Mouse (Mus musculus) midbrain, embryonic 16.5 days (tissue): Measurements from ENCODE around the gene Zfp580. TPM values are rescaled to one million over a fixed set of nuclear protein-coding genes. Genes with fewer than 3 reads are reported as not detected.

Experiments used
- ATAC-seq: fragments of 200-750 bp; cut with Nextera tagmentation; 2 replicates; pipeline ENCODE4 v1.8.0; 2017; ENCODE audit warnings: moderate TSS enrichment
- H3K27ac ChIP-seq: fragments of 300-500 bp; sonication (generic); 2 replicates; pipeline ENCODE4 v1.5.1; 2014; ENCODE audit warnings: mild to moderate bottlenecking, low read length, mixed read lengths
- H3K27me3 ChIP-seq: fragments of 300-500 bp; sonication (generic); 2 replicates; pipeline ENCODE4 v1.6.1; 2014; ENCODE audit warnings: low read depth, low read length, mixed read lengths; ENCODE audit not compliant: control insufficient read depth, insufficient read depth
- H3K36me3 ChIP-seq: fragments of 300-500 bp; sonication (generic); 2 replicates; pipeline ENCODE4 v1.6.1; 2014; ENCODE audit warnings: mild to moderate bottlenecking, low read length, moderate library complexity, mixed read lengths; ENCODE audit not compliant: control insufficient read depth, insufficient read depth
- H3K4me1 ChIP-seq: fragments of 300-500 bp; sonication (generic); 2 replicates; pipeline ENCODE4 v1.6.1; 2014; ENCODE audit warnings: mild to moderate bottlenecking, low read length, mixed read lengths; ENCODE audit not compliant: control insufficient read depth, insufficient read depth
- H3K4me2 ChIP-seq: fragments of 300-500 bp; sonication (generic); 2 replicates; pipeline ENCODE4 v1.6.1; 2014; ENCODE audit warnings: mild to moderate bottlenecking, low read length, mixed read lengths
- H3K4me3 ChIP-seq: fragments of 300-500 bp; sonication (generic); 2 replicates; pipeline ENCODE4 v1.5.1; 2014; ENCODE audit warnings: low read depth, mild to moderate bottlenecking, low read length, moderate library complexity, mixed read lengths
- H3K9ac ChIP-seq: fragments of 300-500 bp; sonication (generic); 2 replicates; pipeline ENCODE4 v1.6.1; 2014; ENCODE audit warnings: low read depth, low read length, mixed read lengths
- H3K9me3 ChIP-seq: fragments of 300-500 bp; sonication (generic); replicated peaks from 2 replicates; pipeline ENCODE4 v1.6.1; 2014; ENCODE audit warnings: mild to moderate bottlenecking, low read length, mixed read lengths; ENCODE audit not compliant: control insufficient read depth, poor library complexity, severe bottlenecking
- WGBS: fragments of 180-500 bp; shearing (Covaris S2); extraction: QIAGEN DNeasy Blood & Tissue Kit; methylation state at CpG from one replicate; pipeline ENCODE4 v1.1.7; 2014; 5-methylcytosine and 5-hydroxymethylcytosine counted together
- polyA plus RNA-seq: library from polyadenylated mRNA; unstranded; fragments of >200 nt; fragmentation: Nextera tagmentation; extraction: Ambion mirVana; gene quantifications from 2 replicates; pipeline ENCODE4 v1.2.1, GENCODE M21; 2015

Gene Zfp580
- polyA plus RNA-seq, 1 experiment from 2014 or later, result 117 TPM

- Histone ChIP-seq H3K4me3 (no peak overlapping the region), H3K27me3 (no peaks in the 10 kb centered on the region), H3K9me3 (no peaks in the 10 kb centered on the region), H3K9ac (no peak overlapping the region), H3K4me1 (peaks cover 24% of the 10 kb centered on the region), H3K4me2 (no peak overlapping the region), H3K27ac (no peak overlapping the region), H3K36me3 (no peaks in the 10 kb centered on the region)
- WGBS, result 94% methylated on average over 1 of the region's 1 CpGs
- no peak for ATAC-seq
Observed at GRCm38 (mm10) chr7:5085512-5085911, 34.2 kb downstream of the Zfp580 start.

GRCm38 (mm10) chr7:5086921-5087440 is 35.6 kb downstream of the Zfp580 start:
- Histone ChIP-seq H3K9ac (no peak overlapping the region), H3K36me3 (no peaks in the 10 kb centered on the region), H3K4me1 (peaks cover 13% of the 10 kb centered on the region), H3K27ac (no peak overlapping the region), H3K27me3 (no peaks in the 10 kb centered on the region), H3K4me2 (no peak overlapping the region), H3K9me3 (no peaks in the 10 kb centered on the region), H3K4me3 (no peak overlapping the region)
- WGBS, result 76% methylated on average over 5 of the region's 5 CpGs
- ATAC-seq, result no peak

GRCm38 (mm10) chr7:5087886-5088285 is 36.5 kb downstream of the Zfp580 start:
- Histone ChIP-seq H3K27me3 (no peaks in the 10 kb centered on the region), H3K4me2 (no peak overlapping the region), H3K9ac (no peak overlapping the region), H3K36me3 (peaks cover 2% of the 10 kb centered on the region; the same call in 1 of the 2 replicates), H3K4me1 (peaks cover 6% of the 10 kb centered on the region; the same call in 1 of the 2 replicates), H3K4me3 (no peak overlapping the region), H3K9me3 (no peaks in the 10 kb centered on the region), H3K27ac (no peak overlapping the region)
- WGBS, result 94% methylated on average over 4 of the region's 4 CpGs
- ATAC-seq, result no peak

- H3K27me3 ChIP-seq, result no peaks in the 10 kb centered on the region
Observed at GRCm38 (mm10) chr7:5089853-5090252, 38.5 kb downstream of the Zfp580 start.

GRCm38 (mm10) chr7:5091008-5091728 is 39.8 kb downstream of the Zfp580 start:
- H3K4me2 ChIP-seq, result no peak overlapping the region
- WGBS, result 95% methylated on average over 15 of the region's 15 CpGs
- ATAC-seq, result no peak
- H3K36me3 ChIP-seq, result peaks cover 14% of the 10 kb centered on the region
- no peaks in the 10 kb centered on the region for H3K4me1 ChIP-seq
- H3K27me3 ChIP-seq, result no peaks in the 10 kb centered on the region
- H3K9ac ChIP-seq, result no peak overlapping the region
- H3K4me3 ChIP-seq, result no peak overlapping the region
- no peak overlapping the region for H3K27ac ChIP-seq
- no peaks in the 10 kb centered on the region for H3K9me3 ChIP-seq

More at GRCm38 (mm10) chr7:5089853-5090252, 38.5 kb downstream of the Zfp580 start:
- H3K9ac ChIP-seq, result no peak overlapping the region
- no peaks in the 10 kb centered on the region for H3K9me3 ChIP-seq
- no peak for ATAC-seq
- H3K36me3 ChIP-seq, result peaks cover 3% of the 10 kb centered on the region
- H3K4me3 ChIP-seq, result no peak overlapping the region
- H3K4me1 ChIP-seq, result no peaks in the 10 kb centered on the region
- no peak overlapping the region for H3K4me2 ChIP-seq
- 97% methylated on average over 15 of the region's 15 CpGs for WGBS
- no peak overlapping the region for H3K27ac ChIP-seq

- H3K27ac ChIP-seq, result no peak overlapping the region
- no peak overlapping the region for H3K9ac ChIP-seq
- H3K4me2 ChIP-seq, result no peak overlapping the region
- no peak overlapping the region for H3K4me3 ChIP-seq
- no peaks in the 10 kb centered on the region for H3K9me3 ChIP-seq
- peaks cover 18% of the 10 kb centered on the region for H3K36me3 ChIP-seq
- no peaks in the 10 kb centered on the region for H3K4me1 ChIP-seq
- H3K27me3 ChIP-seq, result no peaks in the 10 kb centered on the region
- no peak for ATAC-seq
- 89% methylated on average over 6 of the region's 6 CpGs for WGBS
Observed at GRCm38 (mm10) chr7:5092381-5092780, 41.0 kb downstream of the Zfp580 start.

GRCm38 (mm10) chr7:5092831-5093510 is 41.6 kb downstream of the Zfp580 start:
- no peaks in the 10 kb centered on the region for H3K27me3 ChIP-seq
- no peak for ATAC-seq
- H3K9ac ChIP-seq, result no peak overlapping the region
- H3K4me2 ChIP-seq, result no peak overlapping the region
- no peak overlapping the region for H3K4me3 ChIP-seq
- no peaks in the 10 kb centered on the region for H3K4me1 ChIP-seq
- H3K27ac ChIP-seq, result no peak overlapping the region
- peaks cover 24% of the 10 kb centered on the region for H3K36me3 ChIP-seq
- 91% methylated on average over 21 of the region's 21 CpGs for WGBS
- no peaks in the 10 kb centered on the region for H3K9me3 ChIP-seq

- Histone ChIP-seq H3K4me3 (no peak overlapping the region), H3K9me3 (no peaks in the 10 kb centered on the region), H3K9ac (no peak overlapping the region), H3K36me3 (peaks cover 34% of the 10 kb centered on the region), H3K27me3 (no peaks in the 10 kb centered on the region), H3K4me1 (no peaks in the 10 kb centered on the region), H3K27ac (no peak overlapping the region), H3K4me2 (no peak overlapping the region)
- WGBS, result 93% methylated on average over 5 of the region's 5 CpGs
- ATAC-seq, result no peak
Observed at GRCm38 (mm10) chr7:5098769-5099168, 47.4 kb downstream of the Zfp580 start.

DNA sequence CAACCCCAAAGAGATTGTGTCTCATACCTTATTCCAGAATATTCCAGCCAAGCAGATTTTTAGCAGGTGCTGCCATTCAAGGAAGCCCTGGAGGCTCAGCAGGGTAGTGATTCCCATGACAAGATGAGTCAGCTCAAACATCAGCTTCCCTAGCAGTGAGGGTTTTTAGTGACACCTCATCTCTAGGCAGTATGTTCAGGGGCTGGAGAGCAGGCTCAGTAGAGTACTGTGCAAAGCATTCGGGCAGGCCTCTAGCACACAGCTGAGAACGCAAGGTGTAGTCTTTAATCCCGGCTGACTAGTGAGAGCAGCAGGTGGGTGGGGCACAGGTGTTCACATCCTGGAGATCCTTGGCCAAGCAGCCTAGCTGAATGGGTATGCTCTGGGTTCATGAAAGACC is 48.5 kb downstream of the Zfp580 start:
- no peak overlapping the region for H3K27ac ChIP-seq
- no peaks in the 10 kb centered on the region for H3K4me1 ChIP-seq
- H3K9me3 ChIP-seq, result no peaks in the 10 kb centered on the region
- H3K4me3 ChIP-seq, result no peak overlapping the region
- no peak overlapping the region for H3K9ac ChIP-seq
- whole genome bisulfite sequencing, result 88% methylated on average over 3 of the region's 3 CpGs
- peaks cover 33% of the 10 kb centered on the region for H3K36me3 ChIP-seq
- H3K4me2 ChIP-seq, result no peak overlapping the region
- no peak for ATAC-seq
- no peaks in the 10 kb centered on the region for H3K27me3 ChIP-seq
